Mouse (Mus musculus): ENCODE results near the gene Pank3. TPM values are rescaled to one million over a fixed set of nuclear protein-coding genes. Genes with fewer than 3 reads are reported as not detected.
"Not testable (repeated sequence)": the region's sequence is repeated elsewhere in the genome, so short reads cannot be mapped to it uniquely, and the experiment has no call there.

Pank3 gene
- total RNA-seq, 2 experiments from 2014 or later = 57.1 to 58.9 TPM

- DNase-seq (ENCODE audit: low spot score in 2 of 2) = no peak
Observed at GRCm38 (mm10) chr11:35775606-35776005, 6.3 kb downstream of the Pank3 start.

- no peak for DNase-seq (ENCODE audit: low spot score in 2 of 2)
Observed at GRCm38 (mm10) chr11:35776452-35776851, 7.2 kb downstream of the Pank3 start.

DNA sequence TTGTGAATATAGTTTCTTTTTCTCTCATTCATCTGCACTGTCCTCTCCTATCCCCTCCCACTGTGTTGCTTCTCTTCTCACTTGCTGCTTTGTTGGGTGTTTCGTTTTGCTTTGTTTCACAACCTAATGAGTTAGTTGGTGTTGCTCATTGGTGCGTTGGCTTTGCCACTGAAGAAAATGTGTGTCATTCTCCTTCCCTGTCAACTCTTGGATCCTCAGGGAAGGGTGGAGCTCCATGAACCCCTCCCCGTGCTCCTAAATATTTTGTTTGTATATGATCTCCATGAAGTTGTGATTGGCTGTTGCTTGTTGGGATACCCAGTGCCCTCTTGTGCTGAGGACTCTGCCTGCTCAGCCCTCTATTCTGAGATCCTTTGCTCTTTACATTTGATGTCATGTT, 11.1 kb downstream of the Pank3 start:
- no peak for DNase-seq (ENCODE audit: low spot score in 2 of 2)

- DNase-seq (ENCODE audit: low spot score in 2 of 2) = no peak
Observed at GRCm38 (mm10) chr11:35782444-35782843, 13.2 kb downstream of the Pank3 start.

DNA sequence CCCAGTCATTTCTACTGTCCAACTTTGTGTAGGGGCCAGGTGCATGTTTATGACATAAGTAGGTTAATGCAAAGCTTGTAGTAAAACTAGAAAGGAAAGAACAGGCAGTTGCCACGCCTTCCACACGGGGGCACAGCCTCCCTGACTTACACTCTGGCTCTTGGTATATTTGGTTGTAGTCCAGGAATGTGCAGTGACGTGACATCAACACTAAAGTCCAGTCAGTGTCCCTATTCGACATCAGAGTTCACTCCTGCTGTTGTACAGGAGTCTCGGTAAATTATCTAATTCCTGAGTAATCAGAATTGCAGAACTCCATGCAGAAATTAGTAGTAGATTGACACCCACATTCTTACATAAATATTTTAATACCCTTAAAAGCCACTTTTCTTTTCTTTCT, 13.8 kb downstream of the Pank3 start:
- no peak for DNase-seq (ENCODE audit: low spot score in 2 of 2)

- DNase-seq (ENCODE audit: low spot score in 2 of 2) = no peak
Observed at GRCm38 (mm10) chr11:35784002-35784401, 14.7 kb downstream of the Pank3 start.

DNA sequence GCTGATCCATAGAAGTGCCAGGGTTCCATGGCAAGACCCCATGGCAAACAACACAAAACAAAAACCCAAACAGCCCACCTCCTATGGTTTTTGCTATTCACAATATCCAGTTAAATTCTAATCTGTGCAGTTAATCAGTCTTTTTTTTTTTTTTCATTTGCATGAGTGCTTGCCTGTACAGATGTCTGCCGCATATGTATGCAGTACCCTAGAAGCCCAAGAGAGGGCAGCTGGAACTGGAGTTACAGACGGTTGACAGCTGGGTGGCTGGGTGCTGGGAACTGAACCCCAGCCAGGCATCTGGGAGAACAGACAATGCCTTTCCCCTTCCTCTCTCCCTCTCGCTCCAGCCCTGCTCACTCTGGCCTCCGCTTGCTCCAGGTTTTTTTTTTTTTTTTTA, 15.3 kb downstream of the Pank3 start:
- no peak for DNase-seq (ENCODE audit: low spot score in 2 of 2)

GRCm38 (mm10) chr11:35788443-35788842, 19.2 kb downstream of the Pank3 start:
- DNase-seq (ENCODE audit: low spot score in 2 of 2) = no peak

DNA sequence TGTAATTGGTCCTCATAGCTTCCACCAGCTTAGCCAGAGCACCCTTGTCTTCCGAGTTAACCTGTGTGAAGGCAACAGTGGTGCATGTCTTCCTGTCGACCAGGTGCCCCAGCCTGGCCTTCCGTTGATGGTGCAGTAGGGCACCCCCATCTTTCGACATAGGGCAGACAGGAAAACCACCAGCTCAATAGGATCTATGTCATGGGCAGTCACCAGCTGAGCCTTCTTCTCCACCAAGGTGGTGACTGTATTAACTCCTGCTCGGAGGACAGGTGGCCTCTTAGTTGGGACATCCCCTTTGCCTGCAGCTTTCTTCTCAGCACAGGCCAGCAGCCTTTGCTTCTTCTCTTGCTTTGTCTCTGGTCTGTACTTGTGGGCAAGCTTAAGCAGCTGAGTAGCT, 23.5 kb downstream of the Pank3 start:
- DNase-seq (ENCODE audit: low spot score in 2 of 2) = not testable (repeated sequence)

DNA sequence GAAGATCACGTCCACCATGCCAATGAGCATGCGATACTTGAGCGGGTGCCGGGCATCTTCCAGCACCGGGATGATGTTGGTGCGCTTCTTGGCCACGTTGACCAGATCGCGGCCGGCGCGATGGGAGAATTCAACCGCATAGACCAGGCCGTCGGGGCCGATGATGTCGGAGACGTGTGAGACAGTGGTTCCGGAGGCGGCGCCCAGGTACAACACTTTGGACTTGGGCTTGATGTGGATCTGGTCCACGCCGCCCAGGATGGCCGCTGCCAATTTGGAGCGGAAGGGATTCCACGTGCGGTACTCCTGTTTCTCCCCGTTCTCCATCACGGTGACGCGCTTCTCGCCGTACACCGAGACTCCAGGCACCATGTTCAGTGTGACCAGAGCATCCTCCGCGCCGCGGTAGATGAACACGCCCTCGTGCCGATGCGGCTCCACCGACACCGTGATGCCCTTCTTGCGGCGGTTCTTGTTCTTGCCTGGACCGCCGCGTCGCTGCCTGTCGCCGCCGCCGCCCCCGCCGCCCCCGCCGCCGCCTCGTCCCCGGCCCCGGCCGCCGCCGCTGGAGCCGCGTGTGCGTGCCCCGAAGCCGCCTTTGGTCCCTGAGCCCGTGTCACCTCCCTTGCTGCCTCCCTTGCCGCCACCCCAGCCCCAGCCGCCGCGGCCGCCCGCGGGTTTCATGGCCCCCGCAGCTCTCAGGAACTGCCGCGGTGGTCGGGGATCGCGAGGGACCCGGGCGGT, 28.6 kb downstream of the Pank3 start:
- no peak for DNase-seq (ENCODE audit: low spot score in 2 of 2)

GRCm38 (mm10) chr11:35798495-35798820, 29.2 kb downstream of the Pank3 start:
- no peak for DNase-seq (ENCODE audit: low spot score in 2 of 2)

GRCm38 (mm10) chr11:35798874-35799273, 29.6 kb downstream of the Pank3 start, which contains the start of gene Fbll1:
TSS of gene Fbll1 (minus strand) at chr11:35798884.
- DNase-seq (ENCODE audit: low spot score in 2 of 2) = peak in 1 of 2 experiments; percentile 31

DNA sequence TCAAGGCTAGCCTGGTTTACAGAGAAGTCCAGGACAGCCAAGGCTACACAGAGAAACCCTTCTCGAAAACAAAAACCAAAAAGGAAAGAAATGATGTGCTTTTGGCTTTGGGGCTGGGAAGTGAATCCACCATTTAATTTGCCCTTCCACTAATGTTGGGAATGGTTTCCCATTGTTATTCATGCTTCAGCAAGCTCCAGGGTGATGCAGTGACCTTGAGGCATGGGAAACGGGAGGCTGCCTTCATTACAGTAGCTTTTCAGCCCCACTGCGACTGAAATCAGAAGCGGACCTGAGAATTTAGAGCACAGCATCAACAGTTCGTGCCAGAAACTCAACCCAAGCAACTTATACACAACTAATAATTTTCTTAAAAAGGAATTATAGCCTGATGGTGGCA, 32.0 kb downstream of the Pank3 start:
- no peak for DNase-seq (ENCODE audit: low spot score in 2 of 2)

GRCm38 (mm10) chr11:35811458-35811857, 42.2 kb downstream of the Pank3 start:
- DNase-seq (ENCODE audit: low spot score in 2 of 2) = no peak

GRCm38 (mm10) chr11:35816316-35816715, 47.0 kb downstream of the Pank3 start:
- no peak for DNase-seq (ENCODE audit: low spot score in 2 of 2)

GRCm38 (mm10) chr11:35827714-35828113, 58.4 kb downstream of the Pank3 start:
- DNase-seq (ENCODE audit: low spot score in 2 of 2) = no peak

DNA sequence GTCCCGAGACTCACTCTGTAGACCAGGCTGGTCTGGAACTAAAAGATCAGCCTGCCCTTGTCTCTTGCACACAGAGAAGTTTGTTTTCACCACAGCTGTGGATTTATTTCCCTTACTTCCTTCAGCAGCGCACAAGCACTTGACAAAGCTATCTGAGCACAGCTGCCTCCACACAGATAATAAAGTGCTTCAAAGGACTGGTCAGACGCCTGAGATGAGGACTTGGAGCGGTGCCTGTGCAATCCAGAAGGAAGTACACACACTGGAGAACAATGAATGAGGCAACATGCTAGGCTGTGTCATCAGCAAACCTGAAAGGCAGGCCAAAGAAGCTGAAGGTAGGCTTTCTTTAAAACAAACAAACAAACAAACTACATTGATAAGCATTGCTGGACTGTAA, 62.9 kb downstream of the Pank3 start:
- no peak for DNase-seq (ENCODE audit: low spot score in 2 of 2)

DNA sequence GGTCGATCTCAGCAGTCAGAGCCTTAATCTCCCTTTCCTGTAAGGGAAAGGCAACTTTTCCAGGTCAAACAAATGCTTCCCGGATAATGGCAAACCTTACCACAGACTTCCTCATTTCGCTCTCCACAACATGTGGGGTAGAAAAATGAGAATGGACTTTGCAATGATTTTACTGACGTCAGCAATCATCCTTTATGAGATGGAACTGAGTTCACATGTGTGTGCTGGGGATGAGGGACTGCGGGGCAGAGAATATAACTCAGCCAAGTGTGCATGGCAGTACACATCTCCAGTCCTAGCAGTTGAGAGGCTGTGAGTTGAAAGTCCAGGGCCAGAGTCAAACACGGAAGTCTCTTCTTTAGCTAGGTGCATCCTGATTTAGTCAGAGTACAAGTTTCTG, 64.0 kb downstream of the Pank3 start:
- no peak for DNase-seq (ENCODE audit: low spot score in 2 of 2)

DNA sequence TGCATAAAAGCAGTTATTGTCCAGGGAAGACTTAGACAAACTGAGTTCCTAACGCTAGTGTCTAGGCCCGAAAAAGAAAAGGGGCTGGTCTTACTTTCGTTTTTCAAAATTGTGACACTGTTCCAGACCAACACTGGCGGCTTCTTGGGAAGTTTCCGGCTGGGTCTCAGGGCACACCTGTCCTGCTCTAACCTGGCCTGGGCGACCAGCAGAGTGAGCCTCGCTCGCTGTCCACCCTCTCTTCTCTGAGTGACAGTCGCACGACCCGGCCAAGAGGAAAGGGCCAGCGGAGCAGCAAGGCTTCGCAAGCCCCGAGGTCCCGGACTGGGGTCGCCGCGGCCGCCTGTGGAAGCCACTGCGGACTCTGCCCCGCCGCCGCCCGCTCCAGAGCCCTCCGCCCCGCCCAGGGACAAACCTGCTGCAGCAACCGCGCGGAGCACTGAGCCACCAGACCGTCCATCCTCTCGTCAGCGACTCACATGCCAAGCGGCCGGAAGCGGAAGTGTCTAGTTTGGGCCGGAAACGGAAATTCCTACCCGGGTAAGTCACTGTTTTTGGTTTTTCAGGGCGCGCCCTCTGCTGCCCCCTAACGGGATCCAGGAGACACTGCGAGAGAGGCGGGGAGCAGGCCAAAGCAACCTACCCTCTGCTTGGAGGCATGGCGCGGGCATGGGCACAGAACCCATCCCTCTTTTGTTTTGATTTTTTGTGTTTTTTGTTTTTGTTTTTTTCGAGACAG, 64.9 kb downstream of the Pank3 start, which contains the start of gene Rars:
Gene Rars, minus strand, starts transcription at position 485 of the 739 bp plus-strand sequence.
- DNase-seq (ENCODE audit: low spot score in 2 of 2) = peak; percentile 75 to 88

- no peak for DNase-seq (ENCODE audit: low spot score in 2 of 2)
Observed at GRCm38 (mm10) chr11:35837156-35838126, 68.2 kb downstream of the Pank3 start.

Measured in adrenal gland, postnatal 4 days (tissue).